Mouse (Mus musculus): ENCODE data around the gene Ltb. TPM values are rescaled to one million over a fixed set of nuclear protein-coding genes. Genes with fewer than 3 reads are reported as not detected.

Gene Ltb
- polyA plus RNA-seq, 1 experiment from 2014 or later = 0.48 TPM

- under 1% methylated on average over 35 of the region's 35 CpGs for WGBS
- ATAC-seq (replicated peaks; ENCODE audit: insufficient number of reproducible peaks, low FRiP score, low TSS enrichment, low read depth) = peak; percentile 71
These were observed 41.6 kb downstream of the Ltb start, which contains the start of gene Nfkbil1 for GRCm38 (mm10) chr17:35235614-35236389. Nfkbil1 (minus strand) TSS chr17:35235792.

GRCm38 (mm10) chr17:35236390-35236746, 42.1 kb downstream of the Ltb start:
- ATAC-seq (replicated peaks; ENCODE audit: insufficient number of reproducible peaks, low FRiP score, low TSS enrichment, low read depth) = peak; percentile 60
- WGBS = 1% methylated on average over 18 of the region's 18 CpGs
- H3K27ac ChIP-seq (replicated peaks; ENCODE audit: low read depth, low read length) = 0 out of 2 replicates have a peak overlapping the region, but pooled peaks have one; percentile 21
- peak; percentile 93 for DNase-seq (ENCODE audit: low spot score)
- H3K9ac ChIP-seq (replicated peaks; ENCODE audit: low read length) = peak overlapping the region; percentile 15; the same call in 1 of the 2 replicates
- H3K4me2 ChIP-seq (ENCODE audit: low read depth, low read length) = peak overlapping the region; percentile 90
- H3K9me3 ChIP-seq (replicated peaks; ENCODE audit: control insufficient read depth, low read length) = no peaks in the 10 kb centered on the region
- no peaks in the 10 kb centered on the region for H3K36me3 ChIP-seq (replicated peaks; ENCODE audit: control insufficient read depth, insufficient read depth, low read depth, low read length)
- H3K4me3 ChIP-seq (ENCODE audit: low read depth, low read length) = peak overlapping the region; percentile 51
- no peaks in the 10 kb centered on the region for H3K27me3 ChIP-seq (ENCODE audit: control insufficient read depth, insufficient read depth, low read length)
- no peaks in the 10 kb centered on the region for H3K4me1 ChIP-seq (ENCODE audit: control insufficient read depth, insufficient read depth, low read length)

More at GRCm38 (mm10) chr17:35235614-35236389, 41.6 kb downstream of the Ltb start, which contains the start of gene Nfkbil1:
- Histone ChIP-seq H3K27ac (replicated peaks; ENCODE audit: low read depth, low read length) (peak within 1 kb of the TSS; percentile 87), H3K4me1 (ENCODE audit: control insufficient read depth, insufficient read depth, low read length) (no peaks in the 10 kb centered on the region), H3K9me3 (replicated peaks; ENCODE audit: control insufficient read depth, low read length) (no peaks in the 10 kb centered on the region), H3K36me3 (replicated peaks; ENCODE audit: control insufficient read depth, insufficient read depth, low read depth, low read length) (no peaks in the 10 kb centered on the region), H3K4me2 (ENCODE audit: low read depth, low read length) (peak within 1 kb of the TSS; percentile 90), H3K27me3 (ENCODE audit: control insufficient read depth, insufficient read depth, low read length) (no peaks in the 10 kb centered on the region), H3K9ac (replicated peaks; ENCODE audit: low read length) (peak within 1 kb of the TSS; percentile 95), H3K4me3 (ENCODE audit: low read depth, low read length) (peak within 1 kb of the TSS; percentile 51)
- peak; percentile 95 for DNase-seq (ENCODE audit: low spot score)

GRCm38 (mm10) chr17:35236996-35237395, 42.8 kb downstream of the Ltb start:
- no peak for ATAC-seq (replicated peaks; ENCODE audit: insufficient number of reproducible peaks, low FRiP score, low TSS enrichment, low read depth)
- Histone ChIP-seq H3K4me2 (ENCODE audit: low read depth, low read length) (no peak overlapping the region), H3K9ac (replicated peaks; ENCODE audit: low read length) (no peak overlapping the region), H3K27ac (replicated peaks; ENCODE audit: low read depth, low read length) (no peak overlapping the region), H3K9me3 (replicated peaks; ENCODE audit: control insufficient read depth, low read length) (no peaks in the 10 kb centered on the region), H3K4me1 (ENCODE audit: control insufficient read depth, insufficient read depth, low read length) (no peaks in the 10 kb centered on the region), H3K36me3 (replicated peaks; ENCODE audit: control insufficient read depth, insufficient read depth, low read depth, low read length) (no peaks in the 10 kb centered on the region), H3K27me3 (ENCODE audit: control insufficient read depth, insufficient read depth, low read length) (no peaks in the 10 kb centered on the region), H3K4me3 (ENCODE audit: low read depth, low read length) (no peak overlapping the region)
- 79% methylated on average over 9 of the region's 9 CpGs for WGBS
- DNase-seq (ENCODE audit: low spot score) = no peak

GRCm38 (mm10) chr17:35237504-35237903, 43.3 kb downstream of the Ltb start:
- H3K9ac ChIP-seq (replicated peaks; ENCODE audit: low read length) = no peak overlapping the region
- no peaks in the 10 kb centered on the region for H3K36me3 ChIP-seq (replicated peaks; ENCODE audit: control insufficient read depth, insufficient read depth, low read depth, low read length)
- H3K9me3 ChIP-seq (replicated peaks; ENCODE audit: control insufficient read depth, low read length) = no peaks in the 10 kb centered on the region
- ATAC-seq (replicated peaks; ENCODE audit: insufficient number of reproducible peaks, low FRiP score, low TSS enrichment, low read depth) = no peak
- H3K4me2 ChIP-seq (ENCODE audit: low read depth, low read length) = no peak overlapping the region
- DNase-seq (ENCODE audit: low spot score) = no peak
- no peak overlapping the region for H3K4me3 ChIP-seq (ENCODE audit: low read depth, low read length)
- H3K27me3 ChIP-seq (ENCODE audit: control insufficient read depth, insufficient read depth, low read length) = no peaks in the 10 kb centered on the region
- 81% methylated on average over 12 of the region's 12 CpGs for WGBS
- no peak overlapping the region for H3K27ac ChIP-seq (replicated peaks; ENCODE audit: low read depth, low read length)
- no peaks in the 10 kb centered on the region for H3K4me1 ChIP-seq (ENCODE audit: control insufficient read depth, insufficient read depth, low read length)

GRCm38 (mm10) chr17:35239700-35240099, 45.5 kb downstream of the Ltb start:
- Histone ChIP-seq H3K9me3 (replicated peaks; ENCODE audit: control insufficient read depth, low read length) (no peaks in the 10 kb centered on the region), H3K4me1 (ENCODE audit: control insufficient read depth, insufficient read depth, low read length) (peaks cover 3% of the 10 kb centered on the region), H3K36me3 (replicated peaks; ENCODE audit: control insufficient read depth, insufficient read depth, low read depth, low read length) (peaks cover 5% of the 10 kb centered on the region), H3K27ac (replicated peaks; ENCODE audit: low read depth, low read length) (no peak overlapping the region), H3K4me3 (ENCODE audit: low read depth, low read length) (no peak overlapping the region), H3K27me3 (ENCODE audit: control insufficient read depth, insufficient read depth, low read length) (no peaks in the 10 kb centered on the region), H3K9ac (replicated peaks; ENCODE audit: low read length) (no peak overlapping the region), H3K4me2 (ENCODE audit: low read depth, low read length) (no peak overlapping the region)
- ATAC-seq (replicated peaks; ENCODE audit: insufficient number of reproducible peaks, low FRiP score, low TSS enrichment, low read depth) (no peak), DNase-seq (ENCODE audit: low spot score) (no peak)
- WGBS = 87% methylated on average over 5 of the region's 5 CpGs

GRCm38 (mm10) chr17:35240384-35241304, 46.4 kb downstream of the Ltb start:
- WGBS = 33% methylated on average over 12 of the region's 12 CpGs
- peak overlapping the region; percentile 52 for H3K9ac ChIP-seq (replicated peaks; ENCODE audit: low read length)
- H3K36me3 ChIP-seq (replicated peaks; ENCODE audit: control insufficient read depth, insufficient read depth, low read depth, low read length) = peaks cover 12% of the 10 kb centered on the region
- H3K27ac ChIP-seq (replicated peaks; ENCODE audit: low read depth, low read length) = peak overlapping the region; percentile 52
- H3K4me2 ChIP-seq (ENCODE audit: low read depth, low read length) = peak overlapping the region; percentile 88
- ATAC-seq (replicated peaks; ENCODE audit: insufficient number of reproducible peaks, low FRiP score, low TSS enrichment, low read depth) (0 out of 2 replicates have a peak, but pooled peaks have one; percentile 0), DNase-seq (ENCODE audit: low spot score) (no peak)
- no peaks in the 10 kb centered on the region for H3K27me3 ChIP-seq (ENCODE audit: control insufficient read depth, insufficient read depth, low read length)
- peak overlapping the region; percentile 93 for H3K4me3 ChIP-seq (ENCODE audit: low read depth, low read length)
- H3K9me3 ChIP-seq (replicated peaks; ENCODE audit: control insufficient read depth, low read length) = no peaks in the 10 kb centered on the region
- peaks cover 5% of the 10 kb centered on the region for H3K4me1 ChIP-seq (ENCODE audit: control insufficient read depth, insufficient read depth, low read length)

GRCm38 (mm10) chr17:35241305-35242014, 47.2 kb downstream of the Ltb start, which contains the start of gene Ddx39b:
Ddx39b (plus strand) TSS chr17:35241746.
- Histone ChIP-seq H3K27ac (replicated peaks; ENCODE audit: low read depth, low read length) (peak within 1 kb of the TSS; percentile 98), H3K4me3 (ENCODE audit: low read depth, low read length) (peak within 1 kb of the TSS; percentile 93), H3K9ac (replicated peaks; ENCODE audit: low read length) (peak within 1 kb of the TSS; percentile 100), H3K4me2 (ENCODE audit: low read depth, low read length) (peak within 1 kb of the TSS; percentile 88), H3K4me1 (ENCODE audit: control insufficient read depth, insufficient read depth, low read length) (peaks cover 5% of the 10 kb centered on the region), H3K27me3 (ENCODE audit: control insufficient read depth, insufficient read depth, low read length) (no peaks in the 10 kb centered on the region), H3K36me3 (replicated peaks; ENCODE audit: control insufficient read depth, insufficient read depth, low read depth, low read length) (peaks cover 20% of the 10 kb centered on the region), H3K9me3 (replicated peaks; ENCODE audit: control insufficient read depth, low read length) (no peaks in the 10 kb centered on the region)
- WGBS = under 1% methylated on average over 69 of the region's 69 CpGs
- ATAC-seq (replicated peaks; ENCODE audit: insufficient number of reproducible peaks, low FRiP score, low TSS enrichment, low read depth) (peak; percentile 92), DNase-seq (ENCODE audit: low spot score) (peak; percentile 97)
